In the genomic region with DNA sequence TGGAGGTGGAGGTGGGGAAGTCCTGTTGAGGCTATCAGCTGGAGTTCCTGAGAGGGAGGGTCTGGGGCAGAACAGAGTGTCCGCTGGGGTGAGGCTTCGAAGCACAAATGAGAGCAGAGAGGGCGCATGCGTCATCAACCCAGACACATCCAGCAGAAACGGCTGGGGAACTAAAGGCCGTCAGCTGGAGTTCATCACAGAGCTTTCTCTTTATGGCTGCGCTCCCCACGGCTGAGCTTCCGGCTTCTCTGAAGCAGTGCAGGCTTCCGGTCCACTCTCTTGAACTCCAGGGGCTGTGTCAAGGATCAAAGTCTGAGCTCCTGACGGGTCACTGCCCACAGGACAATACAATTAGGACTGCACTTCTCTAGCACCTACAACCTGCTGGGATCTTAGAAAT, we compare ENCODE assay signal across 8 mouse cellular contexts. TPM values are rescaled to one million over a fixed set of nuclear protein-coding genes. Genes with fewer than 3 reads are reported as not detected.
DNase-seq lines count a peak whose midpoint lies in the region; ATAC-seq and TF ChIP-seq lines count a peak whose summit lies in the region.

No protein-coding gene starts in this region.

- DNase-seq in urinary bladder, postnatal 14 days (ENCODE audit: low spot score), result peak; percentile 54
- no peak for DNase-seq in urinary bladder, adult 18-20 months (ENCODE audit: low spot score in 2 of 2)
- peak; percentile 61 to 70 for DNase-seq in heart, adult 2 months
- peak; percentile 68 for DNase-seq in liver, postnatal 0 days
- no peak for DNase-seq in urinary bladder, postnatal 10 days (ENCODE audit: low spot score)
- no peak for DNase-seq in spleen, adult 12 weeks (ENCODE audit: low spot score)

- TF ChIP-seq CTCF in heart, adult 2 months (IDR thresholded peaks at IDR 0.05), result no peak
- TF ChIP-seq CTCF in intestine, postnatal 0 days (IDR thresholded peaks at IDR 0.05; ENCODE audit: low read depth), result no peak
- TF ChIP-seq CTCF in liver, postnatal 0 days (IDR thresholded peaks at IDR 0.05; ENCODE audit: low read depth), result no peak

- intact Hi-C loops in heart, adult 2 months (cut with DNase I), result no loop called here

- H3K4me1 ChIP-seq in heart, adult 2 months (ENCODE audit: control insufficient read depth, insufficient read depth, low read length), result peaks cover 1% of the 10 kb centered on the region; the same call in 1 of the 2 replicates
- H3K4me1 ChIP-seq in intestine, postnatal 0 days (replicated peaks; ENCODE audit: control insufficient read depth, insufficient read depth, low read length), result no peaks in the 10 kb centered on the region; the same call in 1 of the 2 replicates
- peaks cover 11% of the 10 kb centered on the region; the same call in 1 of the 2 replicates for H3K4me1 ChIP-seq in liver, postnatal 0 days (ENCODE audit: insufficient read depth)

- H3K27ac ChIP-seq in heart, adult 2 months, result peak overlapping the region; percentile 36; the same call in 1 of the 2 replicates
- no peak overlapping the region; the same call in 1 of the 2 replicates for H3K27ac ChIP-seq in intestine, postnatal 0 days (ENCODE audit: low read depth, low read length)
- H3K27ac ChIP-seq in liver, postnatal 0 days (ENCODE audit: low read depth), result peak overlapping the region; percentile 83

- H3K4me2 ChIP-seq in intestine, postnatal 0 days (replicated peaks; ENCODE audit: low read depth), result peak overlapping the region; percentile 54
- H3K4me2 ChIP-seq in liver, postnatal 0 days (ENCODE audit: low read depth, low read length), result peak overlapping the region; percentile 60

- H3K4me3 ChIP-seq in heart, adult 2 months, result no peak overlapping the region
- peak overlapping the region; percentile 3; the same call in 1 of the 2 replicates for H3K4me3 ChIP-seq in intestine, postnatal 0 days (ENCODE audit: low read depth, low read length)
- peak overlapping the region; percentile 9; the same call in 1 of the 2 replicates for H3K4me3 ChIP-seq in liver, postnatal 0 days (ENCODE audit: low read depth, low read length)

- no peak for TF ChIP-seq POLR2A in heart, adult 2 months (IDR thresholded peaks at IDR 0.05; ENCODE audit: insufficient read depth, low read depth, low read length)

- 4% methylated on average over 11 of the region's 11 CpGs for WGBS in heart, adult 2 months
- 1% methylated on average over 11 of the region's 11 CpGs for WGBS in intestine, postnatal 0 days
- 0% methylated on average over 11 of the region's 11 CpGs for WGBS in liver, postnatal 0 days (ENCODE audit: insufficient replicate concordance)

- H3K9ac ChIP-seq in heart, adult 2 months (ENCODE audit: low read depth, low read length), result 0 out of 2 replicates have a peak overlapping the region, but pooled peaks have one; percentile 6
- H3K9ac ChIP-seq in intestine, postnatal 0 days (ENCODE audit: low read depth, low read length), result no peak overlapping the region
- H3K9ac ChIP-seq in liver, postnatal 0 days (replicated peaks), result no peak overlapping the region

- no peaks in the 10 kb centered on the region for H3K79me2 ChIP-seq in heart, adult 2 months (replicated peaks; ENCODE audit: control insufficient read depth, insufficient read depth, low read length)

- H3K27me3 ChIP-seq in heart, adult 2 months (ENCODE audit: control insufficient read depth, insufficient read depth, low read length), result no peaks in the 10 kb centered on the region
- no peaks in the 10 kb centered on the region for H3K27me3 ChIP-seq in intestine, postnatal 0 days (replicated peaks; ENCODE audit: control insufficient read depth, insufficient read depth, low read length)
- H3K27me3 ChIP-seq in liver, postnatal 0 days (ENCODE audit: insufficient read depth, low read length), result peaks cover 3% of the 10 kb centered on the region

- TF ChIP-seq EP300 in heart, adult 2 months (IDR thresholded peaks at IDR 0.05; ENCODE audit: insufficient read depth, low read depth, low read length), result no peak
- TF ChIP-seq EP300 in liver, postnatal 0 days (IDR thresholded peaks at IDR 0.05; ENCODE audit: low read depth), result no peak

- ATAC-seq in intestine, postnatal 0 days, result peak; percentile 80
- peak; percentile 91 for ATAC-seq in liver, postnatal 0 days
- peak; percentile 36; the same call in 1 of the 2 replicates for ATAC-seq in neutrophil, adult 5-6 weeks (ENCODE audit: extremely low read depth, insufficient number of reproducible peaks, low FRiP score, poor library complexity, severe bottlenecking)

- no peaks in the 10 kb centered on the region for H3K36me3 ChIP-seq in heart, adult 2 months (ENCODE audit: control insufficient read depth, insufficient read depth, low read length)
- no peaks in the 10 kb centered on the region for H3K36me3 ChIP-seq in intestine, postnatal 0 days (ENCODE audit: control insufficient read depth, insufficient read depth)
- no peaks in the 10 kb centered on the region for H3K36me3 ChIP-seq in liver, postnatal 0 days (replicated peaks; ENCODE audit: insufficient read depth, low read length)

- H3K9me3 ChIP-seq in intestine, postnatal 0 days (ENCODE audit: control insufficient read depth), result no peaks in the 10 kb centered on the region
- H3K9me3 ChIP-seq in liver, postnatal 0 days (ENCODE audit: low read length), result no peaks in the 10 kb centered on the region

RNA-seq across cellular contexts. Expression of a gene that starts 5.5 kb away (rescaled TPM):
- total RNA-seq in heart, adult 2 months (2021), result 1 to 10 TPM; 2.3 to 3.0 TPM
- 8.5 and 9.8 TPM in 2 replicates for polyA plus RNA-seq in heart, adult 2 months (2012; rRNA removed)
- polyA plus RNA-seq in intestine, postnatal 0 days (2015; fragmentation: Nextera tagmentation; extraction: Ambion mirVana), result 2.7 and 3.8 TPM in 2 replicates
- polyA plus RNA-seq in liver, postnatal 0 days (2015; fragmentation: Nextera tagmentation; extraction: Ambion mirVana), result 2.2 and 2.3 TPM in 2 replicates
- total RNA-seq in neutrophil, adult 5-6 weeks (2017), result 0.12 TPM in 1 of 2 replicates, not detected in the other

RNA-seq across cellular contexts. Expression of a gene that starts 13.1 kb away (rescaled TPM):
- 1 to 10 TPM; 2.7 to 3.6 TPM for total RNA-seq in heart, adult 2 months (2021)
- 4.9 and 7.5 TPM in 2 replicates for polyA plus RNA-seq in heart, adult 2 months (2012; rRNA removed)
- 4.2 and 4.3 TPM in 2 replicates for polyA plus RNA-seq in intestine, postnatal 0 days (2015; fragmentation: Nextera tagmentation; extraction: Ambion mirVana)
- 11.8 and 12.0 TPM in 2 replicates for polyA plus RNA-seq in liver, postnatal 0 days (2015; fragmentation: Nextera tagmentation; extraction: Ambion mirVana)
- total RNA-seq in neutrophil, adult 5-6 weeks (2017), result 154 and 179 TPM in 2 replicates

RNA-seq across cellular contexts. Expression of a gene that starts 42.0 kb away (rescaled TPM):
- total RNA-seq in heart, adult 2 months (2021), result not detected
- not detected in 2 replicates for polyA plus RNA-seq in heart, adult 2 months (2012; rRNA removed)
- polyA plus RNA-seq in intestine, postnatal 0 days (2015; fragmentation: Nextera tagmentation; extraction: Ambion mirVana), result not detected in 2 replicates
- not detected in 2 replicates for polyA plus RNA-seq in liver, postnatal 0 days (2015; fragmentation: Nextera tagmentation; extraction: Ambion mirVana)
- total RNA-seq in neutrophil, adult 5-6 weeks (2017), result 5.1 and 7.6 TPM in 2 replicates

RNA-seq across cellular contexts. Expression of a gene that starts 45.8 kb away (rescaled TPM):
- total RNA-seq in heart, adult 2 months (2021), result 100 to 1,000 TPM; 109 to 125 TPM
- polyA plus RNA-seq in heart, adult 2 months (2012; rRNA removed), result 186 and 208 TPM in 2 replicates
- 438 and 439 TPM in 2 replicates for polyA plus RNA-seq in intestine, postnatal 0 days (2015; fragmentation: Nextera tagmentation; extraction: Ambion mirVana)
- 165 and 170 TPM in 2 replicates for polyA plus RNA-seq in liver, postnatal 0 days (2015; fragmentation: Nextera tagmentation; extraction: Ambion mirVana)
- total RNA-seq in neutrophil, adult 5-6 weeks (2017), result 99.2 and 132 TPM in 2 replicates

Comparison
In these comparisons a context has a peak if more than half of its experiments do, and no peak if none do; other contexts are left out.
1. DNase-seq: peak in urinary bladder, postnatal 14 days (single experiment), heart, adult 2 months (2 of 2) and liver, postnatal 0 days (single experiment); none in urinary bladder, adult 18-20 months (0 of 2), urinary bladder, postnatal 10 days (single experiment) and spleen, adult 12 weeks (single experiment).
2. ATAC-seq: peak in every context shown above with its lines; median percentile 91 in liver, postnatal 0 days; 80 in intestine, postnatal 0 days; 36 in neutrophil, adult 5-6 weeks.